Mouse (Mus musculus) thymus, postnatal 14 days (tissue): ENCODE measurements around the gene Slc3a1.

Experiments
- DNase-seq: peaks from one replicate; pipeline ENCODE4 v3.0.0; 2021

The Slc3a1 gene

DNA sequence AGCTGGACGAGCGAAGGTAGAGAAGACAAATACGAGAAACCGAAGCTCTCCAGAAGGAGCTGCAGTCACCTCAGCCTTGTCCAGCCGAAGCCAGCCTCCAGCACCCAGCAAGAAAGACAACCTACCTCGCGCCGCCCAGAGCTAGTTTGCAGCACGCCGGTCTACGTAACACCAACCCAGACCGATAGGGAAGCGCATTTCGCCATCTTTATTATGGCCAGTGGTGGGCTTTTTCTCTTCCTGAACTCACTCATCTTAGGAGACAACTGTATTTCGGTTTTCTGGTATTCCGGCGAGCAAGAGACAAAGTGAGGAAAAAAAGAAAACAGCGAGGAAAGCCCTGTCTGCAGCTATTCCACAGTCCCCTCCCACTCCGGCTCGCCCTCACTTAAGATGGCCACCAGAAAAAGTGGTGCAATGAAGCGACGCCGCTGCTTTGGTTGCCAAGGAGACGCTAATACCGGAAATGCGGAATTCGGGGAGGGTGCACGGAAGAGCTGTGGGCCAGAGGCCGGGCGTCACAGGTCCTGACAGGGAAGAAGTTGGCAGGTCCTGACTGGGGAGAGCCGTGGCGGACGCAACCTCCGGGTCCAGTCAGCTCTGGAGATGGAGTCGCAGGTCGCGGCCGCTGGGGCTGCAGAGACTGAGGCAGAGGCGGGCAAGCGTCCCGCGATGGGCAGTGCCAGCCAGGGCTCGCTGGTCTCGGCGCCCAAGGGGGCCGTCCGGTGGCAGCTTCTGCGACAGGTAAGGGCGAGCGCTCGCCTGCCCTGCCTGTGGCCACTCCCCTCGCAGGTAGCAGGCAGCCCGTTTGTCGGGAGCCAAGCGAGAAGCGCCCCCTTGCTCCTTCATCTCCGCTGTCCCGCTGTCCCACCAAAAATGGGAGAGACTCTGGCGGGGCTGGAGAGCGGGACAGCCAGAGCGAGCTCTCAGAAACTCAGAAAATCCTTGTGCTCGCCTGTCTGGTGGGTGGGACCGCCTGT, 62.2 kb downstream of the Slc3a1 start, which contains the start of the genes Prepl and Camkmt:
Prepl (minus strand) TSS at position 122 of the 980 bp plus-strand sequence.
Camkmt (plus strand) TSS at position 433 of the 980 bp plus-strand sequence.
- DNase-seq: peak; percentile 95

DNA sequence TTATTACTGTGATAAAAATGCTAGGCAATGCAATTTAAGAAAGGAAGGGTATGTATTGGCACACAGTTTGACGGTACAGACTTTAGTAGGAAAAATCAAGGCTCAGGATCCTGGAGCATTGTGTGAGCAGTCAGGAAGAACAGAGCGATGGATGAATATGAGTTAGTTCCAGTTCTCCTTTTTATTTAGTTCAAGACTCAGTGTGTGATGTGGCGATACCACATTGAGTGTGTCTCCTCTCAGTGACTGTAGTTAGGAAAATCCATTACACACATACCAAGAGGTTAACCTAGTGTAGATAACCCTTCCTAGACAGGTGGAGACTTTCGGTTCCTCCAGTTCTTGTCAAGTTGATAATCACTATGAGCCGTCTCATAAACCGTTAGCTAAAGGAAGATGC, 63.6 kb downstream of the Slc3a1 start:
- DNase-seq: no peak

DNA sequence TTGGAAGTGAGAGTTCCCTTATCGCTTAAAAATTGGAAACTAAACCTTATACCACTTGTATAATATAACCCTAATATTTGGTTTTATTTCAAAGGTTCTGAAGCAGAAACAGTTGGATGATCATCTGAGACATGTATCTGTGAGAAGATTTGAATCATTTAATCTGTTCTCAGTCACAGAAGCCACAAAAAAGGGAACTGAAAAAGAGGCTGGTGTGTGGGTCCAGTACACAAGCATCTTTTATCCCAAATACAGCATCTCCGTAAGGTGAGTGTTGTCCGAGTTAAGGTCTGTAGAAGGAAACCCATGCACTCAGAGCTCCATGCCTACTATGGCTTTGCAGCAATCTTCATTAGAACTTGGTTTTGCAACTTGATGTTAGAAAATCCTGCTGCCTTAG, 68.2 kb downstream of the Slc3a1 start:
- no peak for DNase-seq

DNA sequence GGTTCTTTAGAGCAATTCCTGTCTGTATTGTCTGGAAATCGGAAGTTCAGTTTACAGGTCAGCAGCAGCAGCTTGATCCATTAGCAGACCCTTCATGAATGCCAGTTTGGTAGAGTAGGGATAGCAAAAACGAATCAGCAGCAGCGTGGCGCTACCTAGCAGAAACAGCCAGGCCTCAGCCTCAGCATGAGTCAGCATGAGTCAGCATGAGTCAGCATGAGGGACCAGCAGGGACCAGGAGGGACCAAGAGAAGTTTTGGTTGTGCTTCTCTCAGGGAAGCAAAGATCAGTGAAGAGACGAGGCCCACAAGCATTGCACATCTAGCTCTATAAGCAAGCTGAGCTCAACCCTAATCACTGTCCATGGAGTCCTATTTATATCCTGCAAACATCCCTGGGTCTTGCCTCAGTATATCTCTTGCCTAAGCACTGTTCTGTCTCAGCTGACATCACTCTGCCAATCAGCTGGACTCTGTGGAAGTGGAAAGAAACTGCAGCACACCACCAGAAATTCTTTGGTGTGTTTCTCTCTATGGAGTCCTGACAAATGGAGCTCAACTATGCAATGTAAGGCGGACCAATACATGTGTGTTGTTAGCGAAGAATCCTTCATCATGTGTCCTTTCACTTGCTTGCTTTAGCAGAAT, 70.6 kb downstream of the Slc3a1 start:
- DNase-seq: no peak

DNA sequence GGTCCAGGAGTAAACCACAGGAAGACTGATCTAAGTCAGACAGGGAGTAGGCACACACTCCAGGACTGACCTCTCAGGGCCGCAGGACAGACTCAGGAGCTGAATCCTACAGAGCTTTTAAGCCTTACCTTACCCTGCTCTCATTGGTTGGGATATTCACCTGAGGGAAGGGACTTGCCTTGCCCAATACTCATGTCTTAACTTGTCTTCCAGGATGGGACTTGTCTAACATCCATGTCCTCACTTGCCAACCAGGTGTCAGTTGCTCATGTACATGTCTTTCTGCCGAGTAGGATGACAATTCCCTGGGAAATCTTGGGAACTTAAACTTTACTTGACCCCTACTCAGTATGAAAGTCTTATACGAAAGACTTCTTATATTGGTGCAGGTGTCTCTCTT, 72.1 kb downstream of the Slc3a1 start:
- DNase-seq: no peak

DNA sequence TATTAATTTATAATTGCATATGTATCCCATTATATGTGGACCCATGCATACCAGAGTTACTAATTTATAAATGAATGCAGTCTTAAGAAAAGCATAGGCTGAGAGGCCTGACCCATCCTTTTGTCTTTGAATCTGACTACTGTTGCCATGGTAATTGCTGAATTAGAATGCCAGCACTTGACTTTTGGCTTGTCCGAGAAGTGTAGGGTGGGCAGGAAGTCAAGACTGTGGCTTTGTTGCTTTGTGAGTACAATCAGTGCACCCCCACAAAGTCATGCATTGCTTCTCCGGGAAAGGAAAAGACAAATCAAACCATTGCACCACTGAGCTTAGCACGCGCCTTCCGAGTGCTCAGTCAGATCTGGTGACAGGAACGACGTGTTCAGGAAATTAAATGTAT, 73.6 kb downstream of the Slc3a1 start:
- no peak for DNase-seq

DNA sequence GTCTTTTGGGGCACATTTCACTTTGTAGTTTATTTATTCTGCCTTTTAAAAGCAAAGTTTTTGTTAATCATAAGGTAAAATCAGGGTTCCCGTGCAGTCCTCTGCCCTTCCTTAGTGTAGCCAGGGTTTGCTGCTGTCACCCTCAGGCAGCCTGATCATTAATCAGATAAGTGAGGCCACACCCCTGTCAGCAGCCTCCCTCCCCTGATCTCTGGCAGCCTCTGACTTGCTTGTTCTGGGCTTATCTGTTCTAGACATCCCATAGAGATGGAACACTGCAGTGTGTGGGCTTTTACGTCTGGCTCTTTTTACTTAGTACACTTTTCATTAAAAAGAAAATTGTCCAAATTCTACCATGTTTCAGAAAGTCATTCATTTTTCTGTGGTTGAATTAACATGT, 75.1 kb downstream of the Slc3a1 start:
- DNase-seq: no peak

DNA sequence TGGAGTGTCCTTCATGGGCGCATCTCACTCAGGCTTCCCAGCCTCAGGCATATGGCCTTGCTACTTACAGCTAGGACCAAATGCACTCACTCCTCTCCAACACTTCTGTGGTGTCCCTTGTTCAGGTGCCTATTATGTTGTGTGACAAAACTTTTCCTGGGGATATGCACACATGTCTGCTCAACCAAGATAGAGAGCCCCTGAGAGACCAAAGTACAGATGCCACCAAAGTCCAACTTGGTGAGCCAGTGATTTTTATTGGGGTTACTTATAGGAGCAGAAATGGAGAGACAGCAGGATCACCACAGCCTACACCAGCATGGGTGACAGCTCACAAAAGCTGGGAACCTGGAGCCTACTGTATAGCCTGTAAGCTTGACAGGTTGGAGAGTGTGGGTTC, 82.5 kb downstream of the Slc3a1 start:
- no peak for DNase-seq

DNA sequence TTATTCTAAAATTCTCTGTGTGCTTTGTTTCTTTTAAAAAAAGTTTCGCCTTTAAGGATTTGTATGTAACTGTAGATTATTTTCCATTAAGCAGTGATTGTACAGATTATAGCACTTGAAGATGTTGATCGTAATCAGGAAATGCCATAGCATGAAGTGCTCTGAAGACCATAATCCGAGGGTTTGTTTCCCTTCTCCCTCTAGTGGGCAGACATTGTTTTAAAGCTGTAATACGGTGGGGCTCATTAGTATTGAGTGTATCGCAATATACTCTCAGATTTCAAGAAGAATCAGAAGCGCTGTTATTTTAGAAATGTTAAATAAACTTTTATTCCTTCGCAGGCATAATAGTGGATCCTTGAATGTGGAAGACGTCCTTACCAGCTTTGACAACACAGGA, 85.3 kb downstream of the Slc3a1 start:
- DNase-seq: no peak
